Mouse (Mus musculus): ENCODE results near the gene Fbll1. TPM values are rescaled to one million over a fixed set of nuclear protein-coding genes. Genes with fewer than 3 reads are reported as not detected.

Gene Fbll1
- total RNA-seq, 2 experiments from 2014 or later, result 1.2 to 2.7 TPM

GRCm38 (mm10) chr11:35784537-35784936 is 14.1 kb downstream of the Fbll1 start:
- DNase-seq (ENCODE audit: low spot score in 2 of 2), result no peak

- DNase-seq (ENCODE audit: low spot score in 2 of 2), result no peak
Measured at GRCm38 (mm10) chr11:35784002-35784401, 14.7 kb downstream of the Fbll1 start.

GRCm38 (mm10) chr11:35783038-35783437 is 15.6 kb downstream of the Fbll1 start:
- no peak for DNase-seq (ENCODE audit: low spot score in 2 of 2)

- no peak for DNase-seq (ENCODE audit: low spot score in 2 of 2)
Measured at GRCm38 (mm10) chr11:35782444-35782843, 16.2 kb downstream of the Fbll1 start.

GRCm38 (mm10) chr11:35780336-35780735 is 18.3 kb downstream of the Fbll1 start:
- DNase-seq (ENCODE audit: low spot score in 2 of 2), result no peak

GRCm38 (mm10) chr11:35776452-35776851 is 22.2 kb downstream of the Fbll1 start:
- no peak for DNase-seq (ENCODE audit: low spot score in 2 of 2)

GRCm38 (mm10) chr11:35775606-35776005 is 23.1 kb downstream of the Fbll1 start:
- DNase-seq (ENCODE audit: low spot score in 2 of 2), result no peak

GRCm38 (mm10) chr11:35770741-35771504 is 27.8 kb downstream of the Fbll1 start:
- no peak for DNase-seq (ENCODE audit: low spot score in 2 of 2)

- DNase-seq (ENCODE audit: low spot score in 2 of 2), result peak; percentile 54 to 60
Measured at GRCm38 (mm10) chr11:35769746-35770437, 28.8 kb downstream of the Fbll1 start.

GRCm38 (mm10) chr11:35769188-35769745 is 29.4 kb downstream of the Fbll1 start, which contains the start of gene Pank3:
Gene Pank3 (plus strand): TSS chr11:35769484.
- peak; percentile 69 to 93 for DNase-seq (ENCODE audit: low spot score in 2 of 2)

- DNase-seq (ENCODE audit: low spot score in 2 of 2), result no peak
Measured at GRCm38 (mm10) chr11:35766845-35767244, 31.8 kb downstream of the Fbll1 start.

- DNase-seq (ENCODE audit: low spot score in 2 of 2), result no peak
Measured at GRCm38 (mm10) chr11:35760627-35761003, 38.1 kb downstream of the Fbll1 start.

GRCm38 (mm10) chr11:35760001-35760626 is 38.6 kb downstream of the Fbll1 start:
- DNase-seq (ENCODE audit: low spot score in 2 of 2), result no peak

GRCm38 (mm10) chr11:35756411-35757303 is 42.0 kb downstream of the Fbll1 start:
- DNase-seq (ENCODE audit: low spot score in 2 of 2), result no peak

- DNase-seq (ENCODE audit: low spot score in 2 of 2), result no peak
Measured at GRCm38 (mm10) chr11:35755546-35755945, 43.1 kb downstream of the Fbll1 start.

GRCm38 (mm10) chr11:35754906-35755418 is 43.7 kb downstream of the Fbll1 start:
- no peak for DNase-seq (ENCODE audit: low spot score in 2 of 2)

GRCm38 (mm10) chr11:35750578-35750977 is 48.1 kb downstream of the Fbll1 start:
- no peak for DNase-seq (ENCODE audit: low spot score in 2 of 2)

Measured in adrenal gland, postnatal 4 days (tissue).